Mouse (Mus musculus) monocyte, adult 2 months (primary cell): ENCODE measurements around the gene Skint1.
"Not testable (repeated sequence)": the region's sequence is repeated elsewhere in the genome, so short reads cannot be mapped to it uniquely, and the experiment has no call there.

Experiments
- DNase-seq, 2 experiments: peaks; one replicate each; pipeline ENCODE4 v3.0.0; 2022; ENCODE audit warnings: low spot score in 2 of 2, low read depth in 1 of 2

Gene Skint1

DNA sequence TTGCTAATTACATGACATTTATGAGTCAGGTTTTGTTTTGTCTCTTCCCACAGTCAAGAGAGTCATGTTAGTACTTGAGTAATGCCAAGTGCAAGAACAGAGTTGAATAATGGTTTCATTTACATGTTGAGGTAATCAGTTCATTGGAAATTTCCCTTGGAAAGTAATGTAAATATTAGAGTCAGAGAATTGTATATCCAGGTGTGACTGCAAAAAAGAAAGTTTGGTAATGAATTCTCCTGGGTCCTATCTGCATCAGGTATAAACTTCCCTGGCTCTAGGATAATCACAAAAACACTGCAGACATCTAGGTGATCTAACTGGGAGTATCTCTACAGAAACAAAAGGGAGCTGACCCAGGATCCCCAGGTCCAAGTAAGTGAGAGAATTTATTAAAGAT is at the start of gene Skint1:
Gene Skint1, plus strand, starts transcription at position 301 of the 400 bp plus-strand sequence.
- DNase-seq, result no peak

DNA sequence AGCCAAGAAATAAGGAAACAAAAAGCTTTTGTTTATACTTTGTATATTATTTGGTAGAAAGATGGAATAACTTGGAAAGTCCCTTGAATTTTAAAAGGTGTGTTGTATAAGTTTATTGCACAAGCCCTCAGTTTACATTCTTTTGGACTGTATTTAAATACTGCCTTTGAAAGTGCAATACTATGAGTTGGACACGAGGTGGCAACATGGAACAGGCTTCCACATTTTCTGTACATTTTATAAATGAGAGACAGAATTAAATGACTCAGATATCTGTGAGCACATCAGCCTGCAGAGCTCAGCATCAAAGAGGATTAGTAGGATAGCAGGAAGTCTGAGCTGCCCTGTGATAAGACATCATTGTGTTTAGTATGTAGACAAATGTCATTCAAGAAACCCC is 44.8 kb upstream of the Skint1 start:
- DNase-seq, result no peak

DNA sequence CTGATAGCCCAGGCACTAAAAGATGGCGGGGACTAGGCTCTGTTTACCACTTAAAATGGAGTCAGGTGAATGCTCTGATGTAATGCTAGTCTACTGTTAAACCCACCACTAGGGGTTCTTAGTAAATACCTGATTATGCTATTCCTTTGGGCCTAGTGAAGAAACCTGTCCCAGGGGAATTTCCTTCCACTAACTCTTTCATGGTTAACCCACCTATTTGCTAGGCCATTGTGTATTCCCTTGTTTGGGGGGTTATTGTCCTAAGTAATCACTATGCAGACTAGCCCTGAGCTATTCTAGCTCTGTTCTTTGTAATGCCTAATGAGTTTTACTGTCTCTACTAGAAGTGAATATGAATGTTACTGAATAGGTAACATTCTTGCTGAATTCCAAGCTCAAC is 42.8 kb upstream of the Skint1 start:
- not testable (repeated sequence) for DNase-seq

DNA sequence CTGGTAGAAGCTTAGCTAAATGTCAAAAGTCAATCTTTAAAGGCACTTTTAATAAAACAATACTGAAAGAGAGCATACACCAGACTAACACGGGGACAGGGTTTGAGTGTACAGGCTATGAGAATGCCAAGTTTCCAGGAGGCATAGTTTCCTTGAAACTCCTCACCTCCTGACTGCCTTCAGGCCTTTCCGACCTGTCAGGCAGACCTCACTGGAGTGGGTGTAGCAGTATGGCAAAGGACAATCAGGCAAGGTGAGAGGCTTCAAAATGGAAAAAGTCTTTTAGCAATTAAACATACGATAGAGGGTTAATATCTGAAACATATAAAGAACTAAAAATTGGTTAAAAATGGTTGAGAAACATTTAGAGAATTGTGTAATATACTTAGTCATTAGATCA is 42.4 kb upstream of the Skint1 start:
- no peak for DNase-seq

GRCm38 (mm10) chr4:111972623-111973022 is 33.4 kb upstream of the Skint1 start, which contains the start of gene Skint7:
Gene Skint7, plus strand, starts transcription at chr4:111972923.
- no peak for DNase-seq

- DNase-seq, result no peak
Measured at GRCm38 (mm10) chr4:112071716-112072115, 65.6 kb downstream of the Skint1 start, which contains the start of gene Skint4. Gene Skint4, plus strand, starts transcription at chr4:112072016.
